Mouse (Mus musculus): ENCODE results near the gene Gm13279.

DNA sequence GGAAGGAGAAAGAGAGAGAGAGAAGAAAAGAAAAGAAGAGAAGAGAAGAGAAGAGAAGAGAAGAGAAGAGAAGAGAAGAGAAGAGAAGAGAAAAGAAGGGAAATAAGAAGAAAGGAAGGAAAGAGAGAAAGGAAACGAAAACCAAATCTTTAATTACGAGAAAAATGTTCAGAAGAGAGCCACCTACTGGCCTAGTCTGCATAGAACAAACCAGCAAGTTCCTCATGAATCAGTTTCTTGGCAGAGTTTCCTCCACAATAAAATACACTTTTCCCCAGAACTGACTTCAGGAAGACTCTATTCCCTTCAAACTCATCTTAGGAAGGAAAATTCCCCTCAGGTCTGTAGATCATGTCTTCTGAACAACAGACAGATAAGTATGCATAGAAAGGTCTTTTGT, 48.1 kb downstream of the Gm13279 start:
- TF ChIP-seq EP300 (IDR thresholded peaks at IDR 0.05; ENCODE audit: low read depth) (no peak), CTCF (IDR thresholded peaks at IDR 0.05; ENCODE audit: low read depth) (no peak; the same call in 1 of the 2 replicates)
